Mouse (Mus musculus): ENCODE results near the gene Agbl4. TPM values are rescaled to one million over a fixed set of nuclear protein-coding genes. Genes with fewer than 3 reads are reported as not detected.

The Agbl4 gene
- total RNA-seq (2021): 10 to 100 TPM; 14.0 to 17.2 TPM
- long read RNA-seq, partial matches to known transcripts: 1 of 1 reads
- long read RNA-seq, other reads (novel, unspliced or antisense): 0 of 1 reads

DNA sequence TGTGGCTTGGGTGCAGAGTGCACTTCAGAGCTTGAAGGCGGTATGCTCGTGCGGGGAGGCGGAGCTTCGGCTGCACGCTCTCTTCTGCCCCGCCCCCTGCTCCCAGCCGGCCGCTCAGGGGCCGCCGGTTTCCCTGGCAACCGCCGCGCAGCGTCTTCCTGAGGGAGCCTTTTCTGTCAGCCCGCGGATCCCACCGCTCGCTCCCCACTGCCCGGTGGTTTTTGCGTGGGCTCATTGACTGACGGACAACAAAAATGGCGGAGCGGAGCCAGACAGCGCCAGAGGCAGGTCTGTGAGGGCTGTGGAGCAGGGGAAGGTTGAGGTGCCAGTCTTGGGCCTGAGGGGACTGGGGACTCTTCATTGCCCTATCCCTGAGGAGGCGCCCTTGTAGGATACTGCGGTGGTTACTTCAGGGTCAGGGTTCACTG lies at the start of gene Agbl4:
TSS of gene Agbl4 (plus strand) at position 44 of the 428 bp plus-strand sequence.
- peak; percentile 75 to 79 for DNase-seq (ENCODE audit: low spot score in 2 of 2)

DNA sequence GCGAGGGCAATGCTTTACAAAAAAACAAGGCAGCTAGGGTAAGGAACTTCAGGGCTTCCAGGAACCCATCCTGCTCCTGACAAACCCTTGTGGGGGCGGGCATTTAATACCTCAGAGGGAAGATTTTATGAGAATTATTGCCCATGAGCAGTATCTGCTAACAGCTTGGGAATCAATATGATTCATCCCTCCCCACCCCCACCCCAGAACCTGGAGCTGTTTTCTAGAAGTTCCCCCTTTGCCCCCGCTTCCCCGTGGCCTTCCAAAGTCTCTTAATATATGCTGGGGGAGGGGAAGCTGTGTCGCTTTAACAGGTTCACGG lies 46.6 kb upstream of the Agbl4 start:
- peak in 1 of 2 experiments; percentile 8 for DNase-seq (ENCODE audit: low spot score in 2 of 2)

DNA sequence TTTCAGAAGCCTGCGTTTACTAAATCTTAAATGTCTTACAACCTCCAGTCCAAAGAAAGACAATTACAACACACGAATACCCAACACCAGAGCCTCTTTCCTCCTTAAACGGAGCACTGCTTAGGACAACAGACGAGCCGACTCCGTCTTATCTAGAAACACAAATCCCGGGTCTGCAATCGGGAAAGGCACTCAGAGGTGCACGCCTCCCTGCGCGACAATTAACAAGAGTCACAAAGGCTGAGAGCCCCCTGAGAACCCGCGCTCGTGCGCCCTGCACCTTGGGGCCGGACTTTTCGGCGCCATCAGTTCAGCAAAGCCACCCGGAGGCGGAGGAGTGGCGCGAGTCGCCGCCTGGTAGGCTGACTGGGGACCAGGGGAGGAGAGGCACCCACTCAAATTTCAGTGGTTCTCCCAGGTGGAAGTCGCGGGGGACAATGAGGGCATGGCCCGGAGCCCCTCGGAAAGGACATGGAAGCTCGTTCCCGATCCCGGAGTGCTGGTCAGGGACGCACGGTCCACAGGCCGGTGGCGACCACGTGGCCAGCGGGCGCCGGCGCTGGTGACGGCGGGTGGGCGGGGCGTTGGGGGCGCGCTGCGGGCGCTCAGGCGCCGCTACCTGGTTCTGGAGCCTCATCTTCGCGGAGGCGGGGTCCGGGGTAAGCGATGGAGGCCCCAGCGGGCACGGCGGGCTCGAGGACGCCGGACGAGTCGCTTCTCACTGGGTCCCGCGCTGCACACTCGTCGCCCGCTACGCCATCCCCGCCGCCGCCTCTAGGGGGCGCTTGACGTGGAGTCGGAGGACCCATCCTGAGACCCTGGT lies 46.1 kb upstream of the Agbl4 start, which contains the start of gene Elavl4:
TSS of gene Elavl4 (minus strand) at position 732 of the 823 bp plus-strand sequence.
- DNase-seq (ENCODE audit: low spot score in 2 of 2): peak; percentile 56 to 76

DNA sequence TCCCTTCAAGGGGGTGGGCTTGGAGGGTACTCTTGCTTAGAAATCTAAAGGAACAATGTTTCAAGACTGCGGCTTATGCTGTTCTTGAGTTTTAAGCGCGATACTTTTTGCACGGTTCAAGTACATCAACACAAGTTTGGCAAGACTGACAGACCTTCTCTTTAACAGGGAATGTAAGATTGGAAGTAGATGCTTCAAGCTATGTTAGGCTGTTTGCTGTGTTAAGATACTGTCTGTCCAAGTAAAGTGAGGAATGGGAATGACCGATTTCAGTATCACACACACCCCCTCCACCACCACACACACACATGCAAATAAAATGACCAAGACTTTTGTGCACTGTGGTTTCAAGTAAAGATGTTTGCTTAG lies 45.5 kb upstream of the Agbl4 start:
- no peak for DNase-seq (ENCODE audit: low spot score in 2 of 2)

DNA sequence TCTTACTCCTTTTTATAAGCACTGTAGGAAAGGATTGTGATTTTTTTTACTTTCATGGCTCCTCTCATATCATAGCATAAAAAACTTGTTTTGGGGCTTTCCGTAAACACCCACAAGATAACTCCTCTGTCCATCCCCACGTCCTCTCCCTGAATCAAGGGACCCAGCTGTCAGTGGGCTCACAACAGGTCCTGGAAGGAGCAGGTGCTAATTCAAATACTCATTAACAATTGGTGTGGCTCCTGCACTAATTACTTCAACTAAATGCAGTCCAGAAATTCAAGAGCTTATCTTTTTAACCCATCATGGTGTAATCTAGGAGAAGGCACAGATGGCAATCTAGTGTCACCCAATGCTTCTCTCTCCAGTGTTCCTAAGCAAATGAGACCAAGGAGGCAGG lies 36.9 kb upstream of the Agbl4 start:
- no peak for DNase-seq (ENCODE audit: low spot score in 2 of 2)

DNA sequence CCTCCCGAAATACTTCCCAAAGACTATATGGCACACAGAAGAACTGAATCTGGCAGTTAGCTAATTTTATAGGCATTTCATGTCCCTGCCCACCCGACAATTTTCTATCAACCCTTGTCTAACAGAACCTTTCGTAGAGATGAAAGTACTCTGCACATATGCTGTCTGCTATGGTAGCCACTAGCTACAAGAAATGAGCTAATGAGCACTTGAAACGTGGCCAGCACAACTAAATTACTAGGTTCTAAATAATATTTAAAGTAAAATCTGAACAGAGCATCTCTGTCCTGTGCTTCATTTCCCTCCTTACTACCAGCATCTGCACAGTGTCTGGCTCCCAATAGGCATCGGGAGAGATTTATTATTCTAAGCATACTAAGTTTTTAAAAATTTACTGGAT lies 1.2 kb upstream of the Agbl4 start:
- no peak for DNase-seq (ENCODE audit: low spot score in 2 of 2)

DNA sequence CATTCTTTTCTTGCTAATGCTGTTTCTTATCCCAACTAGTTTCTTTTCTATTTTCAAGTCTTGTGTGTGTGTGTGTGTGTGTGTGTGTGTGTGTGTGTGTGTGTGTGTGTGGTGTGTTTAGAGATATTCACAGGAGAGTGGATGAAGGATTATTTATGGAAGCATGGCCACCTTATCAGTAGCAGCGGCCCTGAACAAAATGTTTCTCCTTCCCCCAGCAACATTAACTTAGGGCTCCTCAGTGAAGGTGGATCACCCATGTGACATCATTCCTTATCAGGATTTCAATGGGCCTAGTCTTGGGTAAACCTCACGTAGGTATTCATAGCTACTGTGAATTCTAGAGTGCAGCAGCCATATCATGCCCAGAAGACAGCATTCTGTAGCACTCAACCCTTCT lies 22.8 kb downstream of the Agbl4 start:
- DNase-seq (ENCODE audit: low spot score in 2 of 2): no peak

DNA sequence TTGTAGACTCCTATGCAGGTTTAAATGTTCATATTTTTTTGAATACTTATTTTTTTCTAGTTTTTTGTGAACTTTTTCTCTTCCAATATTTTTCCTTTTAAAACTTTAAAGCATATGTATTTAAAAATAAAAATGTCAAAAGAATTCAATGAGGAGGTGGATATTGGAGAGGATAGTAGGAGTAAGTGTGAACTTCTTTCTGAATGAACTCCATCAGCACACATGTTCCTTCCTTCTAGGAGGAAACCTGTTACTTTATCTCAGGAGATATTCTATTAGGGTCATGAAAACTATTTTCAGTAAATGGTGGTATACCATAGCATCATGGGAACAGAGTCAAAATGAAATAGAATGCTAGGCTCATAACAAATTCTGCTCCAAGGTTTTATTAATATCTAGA lies 30.2 kb downstream of the Agbl4 start:
- no peak for DNase-seq (ENCODE audit: low spot score in 2 of 2)

DNA sequence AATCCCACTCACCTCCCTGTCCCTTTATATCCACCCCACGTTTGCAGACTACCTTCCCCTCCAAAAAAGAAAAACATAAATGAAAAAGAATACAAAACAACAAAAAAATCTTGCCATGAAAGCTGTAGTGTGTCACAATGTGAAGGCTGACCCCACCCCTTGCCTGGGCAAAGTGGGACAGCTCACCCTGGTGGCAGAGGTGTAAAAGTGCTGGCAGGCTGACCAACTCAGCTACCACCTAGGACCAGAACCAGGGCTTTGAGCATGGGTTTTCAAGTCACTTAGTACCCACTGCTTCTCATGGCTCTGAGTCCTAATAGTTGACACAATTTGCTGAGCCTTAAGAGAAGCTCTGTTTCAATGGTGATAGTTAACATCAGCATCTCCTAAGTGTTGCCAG lies 96.9 kb downstream of the Agbl4 start:
- DNase-seq (ENCODE audit: low spot score in 2 of 2): no peak

DNA sequence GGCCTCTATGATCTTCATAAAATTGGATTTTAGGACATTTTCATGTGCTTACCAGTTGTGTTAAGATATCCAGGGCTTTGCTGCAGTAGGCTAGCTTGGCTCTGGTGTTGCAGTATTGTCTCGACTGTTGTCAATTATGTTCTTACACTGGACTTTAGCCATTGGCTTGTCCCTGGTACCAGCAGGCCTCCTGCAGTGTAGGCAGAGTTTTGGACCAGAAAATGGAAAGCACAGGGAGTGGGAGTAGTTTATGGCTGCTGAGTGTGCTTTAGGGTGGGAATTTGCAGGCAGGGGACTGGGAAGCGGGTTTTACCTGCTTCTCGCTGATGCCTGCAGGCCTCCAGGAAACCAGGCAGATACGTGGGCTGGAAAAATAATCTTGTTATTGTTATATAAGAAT lies 132.3 kb downstream of the Agbl4 start:
- DNase-seq (ENCODE audit: low spot score in 2 of 2): peak; percentile 0 to 6

DNA sequence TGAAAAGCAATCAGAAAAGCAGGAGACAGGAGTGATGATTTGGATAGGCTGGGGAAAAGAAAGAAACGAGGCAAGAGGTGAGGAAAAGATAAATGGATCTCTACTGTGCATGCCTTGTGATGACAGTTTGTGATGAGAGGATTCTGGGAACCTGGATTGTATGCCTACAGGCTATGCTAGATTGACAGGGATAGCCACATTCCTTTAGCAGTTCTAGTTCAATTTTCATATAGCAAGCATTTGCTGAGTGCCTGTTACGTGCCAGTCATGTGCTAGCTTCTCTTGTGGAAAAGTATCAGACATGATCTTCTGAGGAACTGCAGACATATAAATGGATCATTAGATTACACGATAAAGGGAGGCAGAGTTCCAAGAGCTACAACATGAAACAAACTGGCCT lies 151.8 kb downstream of the Agbl4 start:
- DNase-seq (ENCODE audit: low spot score in 2 of 2): no peak

DNA sequence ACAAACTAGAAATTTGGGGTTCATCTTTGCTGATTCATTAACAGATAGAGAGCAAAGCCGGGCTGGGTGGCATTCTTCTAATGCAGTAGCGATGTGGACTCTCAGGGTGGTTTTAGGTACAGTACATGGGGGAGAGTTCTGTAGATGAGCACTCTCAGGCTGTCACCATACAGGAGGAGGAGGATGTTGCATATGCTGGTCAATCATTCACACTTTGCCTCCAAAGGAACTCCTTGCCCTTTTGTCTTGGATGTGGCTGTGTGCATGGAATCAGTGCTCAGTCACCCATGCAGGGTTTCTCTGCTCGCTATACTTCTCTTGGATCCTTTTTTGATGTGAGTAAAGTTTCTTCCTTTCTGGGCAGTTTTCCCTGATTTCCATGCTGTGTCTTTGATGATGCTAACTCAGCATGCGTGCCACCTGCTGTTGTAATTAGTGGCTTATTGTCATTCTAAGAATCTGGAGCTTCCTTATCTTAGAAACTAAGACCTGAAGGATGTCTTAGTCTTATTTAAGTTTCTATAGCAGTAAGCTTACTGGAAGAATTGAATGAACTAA lies 200.3 kb downstream of the Agbl4 start:
- DNase-seq (ENCODE audit: low spot score in 2 of 2): peak in 1 of 2 experiments; percentile 21

DNA sequence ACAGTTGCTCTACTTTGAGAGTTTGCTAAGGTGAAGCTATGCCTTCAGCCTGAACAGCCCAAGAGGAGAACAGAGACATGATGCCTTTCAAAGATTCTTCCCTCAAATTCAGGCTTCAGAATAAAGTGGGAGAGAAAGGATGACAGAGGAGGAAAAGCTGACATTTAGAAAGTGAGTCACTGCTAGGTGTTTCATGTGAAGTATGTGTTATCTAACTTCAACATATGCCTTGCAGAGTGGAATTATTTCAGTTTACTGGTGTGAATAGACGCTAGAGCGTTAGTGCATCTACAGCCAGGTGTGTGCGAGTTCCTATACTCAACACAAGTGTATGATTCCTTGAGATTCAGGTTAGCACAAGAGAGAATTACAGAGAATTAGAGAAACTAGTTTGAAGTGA lies 244.0 kb downstream of the Agbl4 start:
- DNase-seq (ENCODE audit: low spot score in 2 of 2): no peak

DNA sequence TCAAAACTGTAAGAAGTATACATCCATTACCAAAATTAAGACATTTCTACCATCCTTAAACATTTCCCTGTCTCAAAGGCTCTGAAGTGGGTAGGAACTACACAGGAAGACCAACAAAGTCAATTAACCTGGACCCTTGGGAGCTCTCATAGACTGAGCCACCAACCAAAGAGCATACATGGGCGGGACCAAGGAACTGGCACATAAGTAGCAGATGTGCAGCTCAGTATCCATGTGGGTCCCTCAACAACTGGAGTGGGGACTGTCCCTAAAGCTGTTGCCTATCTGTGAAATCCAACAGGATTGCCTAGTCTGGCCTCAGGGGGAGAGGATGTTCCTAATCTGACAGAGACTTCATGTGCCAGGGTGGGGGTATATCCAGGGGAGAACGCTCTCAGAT lies 265.5 kb downstream of the Agbl4 start:
- DNase-seq (ENCODE audit: low spot score in 2 of 2): no peak

DNA sequence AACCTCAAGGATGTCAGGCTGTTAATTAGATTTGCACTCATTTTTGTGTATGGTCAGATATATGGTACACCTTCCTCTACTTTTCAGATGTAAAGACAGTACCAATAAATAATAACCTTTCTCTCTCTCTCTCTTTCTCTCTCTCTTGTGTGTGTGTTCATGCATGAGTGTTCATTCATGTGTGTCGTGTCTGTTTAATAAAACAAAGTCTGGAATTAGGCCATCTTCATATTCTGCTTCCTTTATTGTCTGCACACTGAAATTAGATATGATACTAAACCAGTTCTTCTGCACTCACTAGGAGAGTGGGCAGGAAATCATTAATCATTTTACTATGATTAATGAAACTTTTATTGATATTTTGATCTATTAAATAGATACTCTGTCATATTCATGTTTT lies 276.7 kb downstream of the Agbl4 start:
- DNase-seq (ENCODE audit: low spot score in 2 of 2): no peak

DNA sequence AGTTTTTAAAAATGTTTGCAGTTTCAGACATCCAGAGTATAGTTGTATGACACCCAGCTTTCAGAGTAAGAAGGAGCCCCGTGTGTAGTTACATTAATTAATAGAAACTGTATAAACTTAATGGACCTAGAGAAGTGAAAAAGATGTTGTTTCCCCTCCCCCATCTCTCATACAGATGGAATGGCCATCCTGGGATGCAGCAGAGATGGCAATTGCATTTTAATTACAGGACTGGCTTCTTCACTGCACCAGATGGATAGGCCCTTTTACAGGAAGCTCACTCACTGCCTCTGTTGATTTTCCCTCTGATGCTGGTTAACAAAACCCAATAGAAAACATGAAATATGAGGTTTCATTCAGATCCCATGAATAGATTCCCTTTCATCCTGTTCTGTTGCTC lies 337.7 kb downstream of the Agbl4 start:
- no peak for DNase-seq (ENCODE audit: low spot score in 2 of 2)

DNA sequence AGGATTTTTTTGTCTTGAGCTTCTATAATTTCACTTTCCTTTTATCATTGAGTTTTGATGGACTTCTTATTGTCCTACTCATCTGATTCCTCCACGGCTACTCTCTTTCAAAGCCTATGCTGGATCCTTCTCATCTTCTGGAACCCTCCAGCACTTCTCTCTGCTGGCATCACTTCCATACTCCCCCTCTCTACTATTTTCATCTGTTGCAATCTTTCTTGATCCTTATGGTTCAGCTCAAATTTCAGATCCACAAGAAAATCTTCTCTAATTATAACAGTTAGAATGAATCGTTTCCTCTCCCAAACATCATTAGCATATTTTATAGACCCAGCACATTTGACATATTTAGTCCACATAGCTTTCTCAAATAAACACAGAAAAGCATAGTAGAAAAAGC lies 360.5 kb downstream of the Agbl4 start:
- peak; percentile 7 to 29 for DNase-seq (ENCODE audit: low spot score in 2 of 2)

DNA sequence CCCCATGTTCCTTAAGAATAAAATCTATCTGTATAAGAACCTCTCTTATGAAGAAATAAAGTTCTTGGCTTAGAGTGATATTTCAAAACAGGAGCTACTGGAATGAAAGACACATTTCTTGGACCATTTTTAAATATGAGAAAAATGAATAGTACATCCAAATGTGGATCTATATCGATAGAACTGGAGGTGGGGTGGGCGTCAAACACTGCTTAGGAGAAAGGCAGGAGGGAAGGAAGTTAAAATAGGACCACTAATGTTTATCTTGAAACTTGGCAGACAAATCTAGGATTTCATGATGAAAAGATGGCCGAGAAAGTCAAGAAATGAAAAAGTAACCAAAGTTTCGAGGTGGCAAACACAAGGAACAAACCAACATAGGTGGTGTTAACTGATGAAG lies 391.1 kb downstream of the Agbl4 start:
- no peak for DNase-seq (ENCODE audit: low spot score in 2 of 2)

DNA sequence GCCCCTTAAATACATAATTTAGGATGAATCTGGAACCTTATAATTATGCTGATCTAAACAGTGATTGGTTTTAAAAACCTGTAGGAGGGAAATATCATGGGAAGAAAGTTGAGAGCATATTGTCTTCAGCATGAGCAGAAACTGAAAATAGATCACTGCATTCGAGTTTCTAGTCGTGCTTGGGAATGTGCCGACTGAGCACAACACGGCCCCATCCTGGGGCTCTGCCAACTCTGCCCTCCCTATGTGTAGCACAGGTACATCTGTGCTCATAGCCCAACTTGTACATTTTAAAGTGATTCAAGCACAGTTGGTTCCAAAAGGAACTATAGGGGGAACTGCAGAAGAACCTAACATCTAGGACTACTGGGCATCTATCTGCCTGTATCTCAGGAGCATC lies 402.4 kb downstream of the Agbl4 start:
- peak; percentile 6 to 70 for DNase-seq (ENCODE audit: low spot score in 2 of 2)

DNA sequence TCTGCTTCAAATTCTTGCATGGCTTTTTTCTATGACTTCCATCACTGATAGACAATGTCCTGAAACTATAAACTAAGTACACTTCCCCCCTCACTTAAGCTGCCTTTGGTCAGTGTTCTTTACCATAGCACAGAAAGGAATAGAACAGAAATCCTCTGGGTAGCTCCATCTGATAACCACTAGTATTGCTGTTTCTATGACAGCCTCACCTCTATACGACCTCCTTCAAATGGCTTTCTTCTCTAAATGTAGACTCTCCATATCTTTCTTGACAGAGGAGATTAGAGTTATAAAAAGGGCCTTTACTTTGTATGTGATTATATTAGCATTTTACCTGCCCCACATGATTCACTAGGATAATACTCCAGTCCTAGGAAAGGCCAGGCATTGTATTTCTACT lies 413.5 kb downstream of the Agbl4 start:
- DNase-seq (ENCODE audit: low spot score in 2 of 2): no peak

DNA sequence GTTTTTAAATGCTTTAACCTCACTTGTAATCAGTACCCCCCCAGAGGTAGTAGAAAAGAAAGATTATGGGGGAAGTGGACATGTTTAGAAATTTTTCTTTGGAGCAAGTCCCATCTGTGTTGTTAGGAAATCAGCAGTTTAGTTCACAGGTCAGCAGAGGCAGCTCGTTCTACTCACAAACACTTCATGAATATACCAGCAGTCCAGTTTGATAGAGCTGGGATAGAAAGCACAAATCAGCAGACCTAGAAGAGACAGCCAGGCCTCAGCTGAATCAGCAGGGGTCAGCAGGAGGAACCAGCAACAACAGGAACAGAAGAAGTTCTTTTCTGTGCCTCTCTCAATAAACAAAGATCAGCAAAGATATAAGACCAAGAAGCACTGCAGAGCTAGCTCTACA lies 435.3 kb downstream of the Agbl4 start:
- no peak for DNase-seq (ENCODE audit: low spot score in 2 of 2)

DNA sequence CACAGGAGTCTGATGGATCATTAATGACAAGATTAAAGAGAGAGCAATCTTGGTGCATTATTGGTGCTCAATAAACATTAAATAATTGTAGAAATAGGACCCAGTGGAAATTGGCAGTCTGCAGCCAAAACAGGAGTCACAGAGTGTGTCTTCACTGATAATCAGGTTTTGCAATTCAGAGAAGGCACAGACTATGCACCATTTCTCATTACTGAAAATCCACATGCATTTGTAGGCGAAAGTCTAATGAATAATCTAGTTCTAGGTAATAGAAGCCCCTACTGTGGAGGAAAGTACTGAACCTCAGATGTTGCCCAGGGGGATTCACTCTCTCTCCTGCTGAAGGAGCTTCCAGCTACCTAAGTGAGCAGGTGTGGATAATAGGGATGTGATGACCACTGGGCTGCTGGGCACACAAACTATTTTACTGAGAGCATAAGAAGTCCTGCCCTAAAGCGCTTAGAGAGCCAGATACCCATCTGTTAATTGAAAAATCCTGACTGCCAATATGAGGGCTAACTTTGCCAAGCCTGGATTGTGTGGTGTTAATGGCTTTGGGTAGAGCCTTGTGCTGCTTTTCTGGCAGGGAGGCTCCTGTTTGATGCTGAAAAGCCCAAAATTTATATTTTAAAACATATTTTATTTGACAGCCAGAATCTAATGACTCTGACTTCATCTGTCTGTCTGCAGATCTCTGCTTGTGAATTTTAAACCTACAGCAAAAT lies 482.4 kb downstream of the Agbl4 start:
- DNase-seq (ENCODE audit: low spot score in 2 of 2): peak; percentile 11 to 20

All from layer of hippocampus, adult 18-20 months (tissue).